Mouse (Mus musculus) bone marrow, adult 2 months (tissue): Measurements from ENCODE around the gene Tmod4.

Experiments used
- CTCF ChIP-seq: fragments of 200-500 bp; IDR thresholded peaks from 2 replicates; pipeline ENCODE4 v1.5.1; 2011; ENCODE audit warnings: low read length, control low read depth; ENCODE audit not compliant: control insufficient read depth, insufficient read depth
- POLR2A ChIP-seq: fragments of 200-500 bp; IDR thresholded peaks from 2 replicates; pipeline ENCODE4 v1.6.1; 2011; ENCODE audit warnings: low read depth, mild to moderate bottlenecking, control low read depth, low read length, borderline replicate concordance; ENCODE audit not compliant: control insufficient read depth

- TF ChIP-seq POLR2A (no peak), CTCF (no peak)
These were observed 16.5 kb downstream of the Tmod4 start for GRCm38 (mm10) chr3:95140795-95141194.
